In genomic region chr4:66522097-66522809, GRCm38 (mm10) we compare ENCODE assay signal across 21 mouse cellular contexts.
A peak's percentile ranks its signal among the peaks of the same experiment; 100 is the strongest.
DNase-seq lines count a peak whose midpoint lies in the region; ATAC-seq and TF ChIP-seq lines count a peak whose summit lies in the region.
"Had no signal": no experiment of that assay in that cellular context is flagged by ENCODE, and none has a peak within 500 bp of the region (broad histone marks: within the 10 kb centered on the region; RNA-seq: fewer than 3 reads in every experiment).

No protein-coding gene starts in this region.

- DNase-seq in cerebellum, adult 8-10 months, result peak; percentile 18
- DNase-seq in cerebellum, adult 11 months, result no peak
- no peak for DNase-seq in frontal cortex, postnatal 14 days (ENCODE audit: low spot score in 2 of 2)
- DNase-seq in neural tube, embryonic 10.5 days (ENCODE audit: extremely low spot score, low spot score), result no peak
- DNase-seq in right cerebral cortex, postnatal 14 days, result no peak
- DNase-seq in stomach, postnatal 0 days (ENCODE audit: low spot score), result no peak
- DNase-seq: adrenal gland, postnatal 10 days; gastrocnemius, postnatal 14 days; heart, adult 18-20 months; kidney, adult 9 months; kidney, postnatal 25 days; lung, adult 18-20 months had no signal

- H3K4me1 ChIP-seq in neural tube, embryonic 12.5 days, result no peaks in the 10 kb centered on the region
- no peaks in the 10 kb centered on the region for H3K4me1 ChIP-seq in stomach, postnatal 0 days (replicated peaks; ENCODE audit: control insufficient read depth, insufficient read depth)
- H3K4me1 ChIP-seq: intestine, embryonic 15.5 days; megakaryocyte, embryonic 14.5 days had no signal

- 82% methylated on average over 2 of the region's 2 CpGs for WGBS in neural tube, embryonic 12.5 days
- 77% methylated on average over 2 of the region's 2 CpGs for WGBS in stomach, postnatal 0 days

- no peak overlapping the region for H3K4me2 ChIP-seq in neural tube, embryonic 12.5 days (replicated peaks)
- no peak overlapping the region for H3K4me2 ChIP-seq in stomach, postnatal 0 days (replicated peaks; ENCODE audit: low read depth)
- H3K4me2 ChIP-seq: heart, embryonic 13.5 days; intestine, embryonic 15.5 days; liver, embryonic 11.5 days had no signal

- no peak for TF ChIP-seq EP300 in stomach, postnatal 0 days (optimal IDR thresholded peaks at IDR 0.05)

- no peak overlapping the region for H3K9ac ChIP-seq in neural tube, embryonic 12.5 days
- no peak overlapping the region for H3K9ac ChIP-seq in stomach, postnatal 0 days (ENCODE audit: low read length)
- H3K9ac ChIP-seq: heart, embryonic 13.5 days; intestine, embryonic 15.5 days had no signal

- TF ChIP-seq CTCF in stomach, postnatal 0 days (IDR thresholded peaks at IDR 0.05; ENCODE audit: low read depth), result no peak

- H3K27me3 ChIP-seq in neural tube, embryonic 12.5 days (replicated peaks), result no peaks in the 10 kb centered on the region
- no peaks in the 10 kb centered on the region for H3K27me3 ChIP-seq in stomach, postnatal 0 days (ENCODE audit: control insufficient read depth, insufficient read depth, low read length)
- H3K27me3 ChIP-seq: heart, embryonic 13.5 days; intestine, embryonic 15.5 days; megakaryocyte, embryonic 14.5 days; Patski had no signal

- no peaks in the 10 kb centered on the region for H3K36me3 ChIP-seq in neural tube, embryonic 12.5 days
- H3K36me3 ChIP-seq in stomach, postnatal 0 days (ENCODE audit: control insufficient read depth, insufficient read depth, low read length), result no peaks in the 10 kb centered on the region
- H3K36me3 ChIP-seq: heart, embryonic 13.5 days; intestine, embryonic 15.5 days had no signal

- H3K4me3 ChIP-seq in neural tube, embryonic 12.5 days, result no peak overlapping the region
- no peak overlapping the region for H3K4me3 ChIP-seq in stomach, postnatal 0 days (ENCODE audit: low read depth, low read length)
- H3K4me3 ChIP-seq: heart, embryonic 13.5 days; intestine, embryonic 15.5 days; left cerebral cortex, adult 2 months; megakaryocyte, embryonic 14.5 days had no signal

- peak; percentile 62 for ATAC-seq in frontal cortex, adult (ENCODE audit: low TSS enrichment)
- 0 out of 2 replicates have a peak, but pooled peaks have one; percentile 8 for ATAC-seq in neural tube, embryonic 12.5 days (ENCODE audit: low FRiP score, low read depth)
- no peak for ATAC-seq in stomach, postnatal 0 days (ENCODE audit: low FRiP score, low TSS enrichment)
- ATAC-seq: CD4-positive, CD25-positive, alpha-beta regulatory T cell, adult 4 months; intestine, embryonic 15.5 days; Patski had no signal

- no peaks in the 10 kb centered on the region for H3K9me3 ChIP-seq in neural tube, embryonic 12.5 days
- no peaks in the 10 kb centered on the region for H3K9me3 ChIP-seq in stomach, postnatal 0 days (ENCODE audit: control insufficient read depth, low read length)
- H3K9me3 ChIP-seq: heart, embryonic 13.5 days; intestine, embryonic 15.5 days had no signal

- no peak overlapping the region for H3K27ac ChIP-seq in neural tube, embryonic 12.5 days
- H3K27ac ChIP-seq in stomach, postnatal 0 days (replicated peaks), result no peak overlapping the region
- H3K27ac ChIP-seq: heart, embryonic 13.5 days; intestine, embryonic 15.5 days; left cerebral cortex, adult 2 months had no signal
